Mouse (Mus musculus) forelimb bud, embryonic 11.5 days (tissue): ENCODE results near the gene Aunip.

Experiments used
- DNase-seq: peaks from one replicate; pipeline ENCODE4 v3.0.0-alpha.2; 2012; ENCODE audit warnings: low read depth, low spot score

Gene Aunip

DNA sequence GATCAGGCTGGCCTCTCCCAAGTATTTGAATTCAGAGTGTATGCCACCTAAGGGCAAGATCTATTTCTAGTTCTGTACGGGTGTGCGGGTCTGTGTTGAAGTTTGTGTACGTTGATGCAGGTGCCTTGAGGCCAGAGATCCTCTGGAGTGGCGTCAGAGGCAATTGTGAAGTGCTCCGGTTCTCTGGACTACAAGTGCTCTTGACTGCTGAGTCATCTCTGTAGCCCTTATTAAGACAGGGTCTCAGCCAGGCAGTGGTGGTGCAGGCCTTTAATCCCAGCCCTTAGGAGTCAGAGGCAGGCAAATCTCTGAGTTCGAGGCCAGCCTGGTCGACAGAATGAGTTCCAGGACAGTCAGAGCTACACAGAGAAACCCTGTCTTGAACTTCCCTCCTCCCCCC, 4.8 kb downstream of the Aunip start:
- no peak for DNase-seq

GRCm38 (mm10) chr4:134516981-134517380, 6.2 kb downstream of the Aunip start:
- no peak for DNase-seq

DNA sequence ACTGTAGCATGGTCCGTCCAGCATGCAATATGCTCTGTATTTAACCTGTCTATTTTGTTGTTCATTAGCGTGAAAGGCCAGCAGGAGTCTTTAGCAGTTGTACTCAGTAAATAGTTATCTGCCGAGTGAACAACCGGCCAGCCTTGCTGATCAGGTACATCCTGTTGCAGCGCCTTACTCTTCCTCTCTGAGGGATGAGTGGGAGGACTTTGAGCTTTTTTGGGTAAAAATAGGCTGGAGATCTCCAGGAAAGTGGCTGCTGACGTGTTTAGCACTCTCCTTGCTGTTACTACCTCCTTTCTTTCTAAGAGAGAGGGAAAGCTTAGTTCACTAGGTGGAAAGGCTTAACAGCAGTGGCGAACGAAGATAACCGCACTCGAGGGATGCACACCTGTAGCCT, 6.9 kb downstream of the Aunip start:
- DNase-seq: no peak

- DNase-seq: no peak
Measured at GRCm38 (mm10) chr4:134518541-134518940, 7.7 kb downstream of the Aunip start.

GRCm38 (mm10) chr4:134519281-134519680, 8.5 kb downstream of the Aunip start:
- DNase-seq: no peak

- DNase-seq: no peak
Measured at GRCm38 (mm10) chr4:134523447-134523846, 12.6 kb downstream of the Aunip start.

- DNase-seq: no peak
Measured at GRCm38 (mm10) chr4:134525806-134526205, 15.0 kb downstream of the Aunip start.

- no peak for DNase-seq
Measured at GRCm38 (mm10) chr4:134526220-134526619, 15.4 kb downstream of the Aunip start.

GRCm38 (mm10) chr4:134532928-134533327, 22.1 kb downstream of the Aunip start:
- DNase-seq: no peak

- no peak for DNase-seq
Measured at GRCm38 (mm10) chr4:134533421-134533820, 22.6 kb downstream of the Aunip start.

DNA sequence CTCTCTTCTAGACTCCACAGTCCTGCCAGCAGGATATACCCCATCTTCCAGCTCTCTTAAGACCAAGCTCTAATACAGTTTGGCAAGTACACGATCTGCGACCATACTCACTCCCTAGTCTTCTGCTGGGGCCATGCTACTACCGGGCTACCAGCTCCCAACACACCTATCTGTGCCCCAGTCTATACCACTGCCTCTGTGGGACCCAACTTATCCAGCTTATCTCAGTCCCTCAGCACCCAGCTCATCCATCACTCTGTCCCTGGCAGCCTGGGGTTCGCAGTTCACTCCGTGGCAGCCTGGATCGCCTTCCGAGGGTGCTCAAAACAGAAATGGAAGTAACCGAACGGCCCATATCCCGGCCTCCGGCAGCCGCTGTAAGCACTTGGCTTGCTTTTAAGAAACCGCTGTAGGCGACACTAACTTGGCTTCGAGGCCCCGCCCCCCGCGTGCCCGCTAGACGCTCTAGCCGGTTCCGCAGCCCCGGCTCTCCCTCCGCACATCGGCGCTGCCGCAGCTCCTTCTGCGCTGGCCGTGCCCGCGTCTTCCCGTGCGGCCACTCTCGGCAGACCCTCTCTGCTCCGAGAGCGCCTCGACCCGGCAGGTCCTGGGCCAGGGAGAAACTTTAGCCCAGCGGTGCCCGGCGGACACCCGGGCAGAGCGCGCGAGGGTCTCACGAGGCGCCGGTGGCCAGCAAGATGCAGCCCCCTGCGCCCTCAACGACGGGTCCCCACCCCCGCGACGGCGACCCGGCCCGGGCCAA, 23.5 kb downstream of the Aunip start:
- no peak for DNase-seq

- peak; percentile 97 for DNase-seq
Measured at GRCm38 (mm10) chr4:134534932-134535786, 24.4 kb downstream of the Aunip start, which contains the start of gene Mtfr1l. Gene Mtfr1l, minus strand, starts transcription at chr4:134535387.

GRCm38 (mm10) chr4:134535787-134536151, 25.0 kb downstream of the Aunip start:
- no peak for DNase-seq

- DNase-seq: no peak
Measured at GRCm38 (mm10) chr4:134538997-134539580, 28.3 kb downstream of the Aunip start.

DNA sequence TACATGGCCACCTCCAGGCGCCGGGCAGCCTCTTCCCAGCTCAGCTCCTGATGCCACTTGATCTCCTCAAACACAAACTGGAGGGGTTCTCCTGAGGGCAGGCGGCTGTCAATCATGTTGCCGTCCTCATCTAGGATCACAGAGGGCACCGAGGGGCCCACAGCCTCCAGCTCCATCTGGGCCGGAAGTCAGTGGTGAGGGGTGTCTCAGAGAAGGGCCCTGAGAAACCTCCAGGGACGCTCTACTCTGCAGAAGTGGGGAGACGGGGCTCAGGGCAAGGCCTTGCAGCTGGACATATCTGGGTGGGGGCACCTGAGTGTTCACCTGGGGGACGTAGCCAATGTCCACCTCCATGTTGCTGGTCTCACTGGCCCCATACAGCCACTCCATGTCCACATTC, 31.9 kb downstream of the Aunip start:
- no peak for DNase-seq

DNA sequence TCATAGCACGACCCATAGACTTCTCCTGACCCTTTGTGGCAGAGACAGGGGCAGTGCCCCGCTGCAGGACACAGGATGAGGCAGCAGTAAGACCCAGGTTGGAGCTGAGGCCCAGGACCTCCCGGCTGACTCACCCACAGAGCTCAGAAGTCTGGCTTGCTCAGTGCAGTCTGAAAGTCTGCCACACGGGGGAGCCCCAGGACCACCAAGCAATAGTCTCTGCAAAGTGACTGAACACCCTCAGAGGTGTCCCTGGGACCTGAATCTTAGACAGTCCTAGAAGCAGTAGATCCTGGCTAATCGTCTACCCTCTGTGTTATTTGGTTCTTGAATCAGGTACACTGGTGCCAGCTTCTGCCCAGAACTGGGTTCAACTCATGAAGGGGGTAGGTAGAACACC, 32.5 kb downstream of the Aunip start:
- DNase-seq: peak; percentile 86

DNA sequence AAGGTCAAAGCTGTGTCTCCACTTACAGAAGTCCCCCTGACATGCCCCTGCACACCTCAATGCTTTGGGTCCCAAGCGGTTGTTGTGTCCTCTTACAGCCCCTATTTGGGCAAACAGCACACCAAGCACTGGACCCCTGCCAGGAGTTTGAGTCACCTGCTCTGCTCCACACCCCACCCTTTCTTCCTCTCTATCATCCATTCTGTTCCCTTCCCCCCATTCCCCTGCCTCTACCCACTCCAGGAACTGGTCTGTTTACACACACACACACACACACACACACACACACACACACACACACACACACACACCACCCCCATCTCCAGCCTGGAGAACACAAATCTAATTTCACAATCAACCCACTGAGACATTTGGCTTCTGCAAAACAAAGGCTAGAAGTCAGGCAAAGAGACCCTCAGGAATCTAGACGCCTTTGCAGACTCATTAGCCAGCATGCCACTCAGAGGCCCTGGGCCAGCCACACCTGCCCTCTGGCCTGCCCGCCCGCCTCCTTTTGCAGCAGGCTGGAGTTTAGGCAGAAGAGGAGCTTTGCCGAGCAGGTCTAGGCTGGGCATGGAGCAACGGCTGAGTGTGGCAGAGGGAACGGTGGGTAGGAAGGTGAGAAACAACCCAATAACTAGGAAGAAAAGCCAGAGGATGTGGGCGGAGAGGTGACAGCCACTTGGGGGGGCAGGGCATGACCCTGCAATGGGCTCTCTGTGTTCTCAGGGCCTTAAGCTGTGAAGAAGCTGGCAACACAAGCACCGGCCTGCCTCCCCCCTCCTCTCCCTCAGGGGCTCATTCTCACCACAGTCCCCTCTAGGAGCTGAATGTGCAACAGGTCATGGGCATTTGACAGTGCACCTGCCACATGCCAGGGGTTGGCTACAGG, 36.3 kb downstream of the Aunip start:
- no peak for DNase-seq

DNA sequence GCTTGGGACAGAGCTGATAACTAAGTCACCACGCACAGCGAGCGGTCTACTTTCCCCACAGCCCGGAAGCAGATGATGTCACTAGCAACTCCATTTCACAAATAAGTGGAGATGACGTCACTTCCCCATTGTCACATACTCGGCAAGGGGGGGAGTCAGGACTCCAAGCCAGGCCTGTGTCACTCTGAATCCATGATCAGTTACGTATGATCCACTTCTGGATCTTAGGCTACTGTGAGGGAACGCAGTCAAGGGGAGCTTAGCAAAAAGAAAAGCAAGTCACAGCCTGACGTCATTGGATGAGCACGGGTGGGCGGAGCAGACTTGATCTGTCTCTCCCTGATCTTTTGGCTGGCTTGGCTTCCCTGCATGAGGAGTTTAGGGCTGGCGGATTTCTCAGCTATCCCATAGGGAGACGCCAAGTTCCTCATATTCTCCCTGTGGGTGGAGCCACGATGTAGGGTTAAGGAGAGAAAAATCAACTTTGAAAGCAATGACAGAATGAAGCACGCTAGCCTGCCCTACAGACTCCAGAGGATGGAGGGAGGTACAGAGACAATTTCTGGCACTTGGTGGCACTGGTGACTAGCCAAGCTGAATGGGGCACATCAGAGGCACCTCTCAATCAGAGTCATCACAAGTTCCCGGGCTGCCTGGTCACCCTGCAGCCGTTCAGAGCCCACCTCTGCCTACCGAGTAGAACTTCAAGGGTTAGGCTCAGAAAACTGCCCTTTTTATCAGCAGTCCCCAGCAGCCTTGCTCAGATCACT, 37.6 kb downstream of the Aunip start:
- DNase-seq: no peak

DNA sequence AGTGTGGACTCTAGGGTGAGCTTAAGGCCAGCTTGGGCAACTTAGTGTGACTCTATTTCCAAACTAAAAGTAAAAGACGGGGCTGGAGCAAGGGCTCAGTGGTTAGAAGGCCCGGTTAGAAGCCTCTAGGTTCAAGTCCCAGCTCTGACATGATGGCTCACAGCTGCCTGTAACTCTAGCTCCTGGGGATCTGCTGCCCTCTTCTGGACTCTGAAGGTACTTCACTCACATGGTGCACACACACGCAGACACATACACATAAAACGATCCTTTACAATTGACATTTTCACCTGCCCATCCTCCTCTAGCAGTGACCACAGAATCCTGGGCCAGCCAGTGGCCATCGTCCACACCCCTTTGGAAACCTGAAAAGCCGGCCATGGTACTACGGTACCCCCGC, 39.1 kb downstream of the Aunip start:
- no peak for DNase-seq

DNA sequence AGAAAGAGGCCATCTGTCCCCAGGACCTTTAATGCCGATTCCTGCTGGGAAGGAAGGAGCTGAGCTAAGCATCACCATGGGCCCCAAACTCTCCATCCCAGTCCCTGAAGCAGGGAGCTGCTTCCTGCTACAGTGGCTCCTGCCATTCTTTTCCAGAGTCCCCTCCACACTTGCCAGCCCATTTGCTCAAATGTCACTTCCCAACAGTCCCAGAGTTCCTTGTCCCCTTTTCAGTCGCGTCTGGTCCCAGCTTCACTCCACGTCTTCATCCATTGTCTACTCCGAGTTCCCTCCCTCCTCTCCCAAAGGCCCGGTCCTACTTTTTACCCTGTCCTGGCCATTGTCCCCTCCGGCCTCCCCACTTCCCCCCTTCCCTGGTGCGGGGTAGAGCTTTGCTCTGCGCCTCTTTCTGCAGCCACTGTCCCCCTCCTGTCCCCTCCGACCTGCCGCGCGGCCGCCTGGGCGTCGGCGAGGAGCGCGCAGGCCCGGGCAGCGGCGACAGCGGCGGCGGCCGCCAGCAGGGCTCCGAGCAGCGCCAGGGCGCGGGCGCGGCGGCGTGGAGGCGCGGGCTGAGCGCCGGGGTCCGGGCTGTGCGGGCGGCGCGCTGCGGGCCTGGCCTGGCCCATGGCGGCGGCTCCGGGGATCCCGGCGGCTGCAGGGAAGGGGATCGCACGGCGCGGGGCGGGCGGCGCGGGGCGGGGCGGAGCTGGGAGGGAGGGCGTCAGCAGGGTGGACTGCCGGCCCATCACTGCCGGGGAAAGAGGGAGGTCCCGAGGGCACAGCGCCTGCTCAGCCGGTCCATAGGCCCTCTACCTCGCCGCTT, 40.9 kb downstream of the Aunip start, which contains the start of gene Selenon:
TSS of gene Selenon (minus strand) at position 673 of the 823 bp plus-strand sequence.
- DNase-seq: no peak
